Mouse (Mus musculus) hindbrain, embryonic 15.5 days (tissue): ENCODE measurements around the gene Dnajc12. TPM values are rescaled to one million over a fixed set of nuclear protein-coding genes. Genes with fewer than 3 reads are reported as not detected.
"Not testable (repeated sequence)": the region's sequence is repeated elsewhere in the genome, so short reads cannot be mapped to it uniquely, and the experiment has no call there.

ENCODE experiments used
- ATAC-seq: fragments of 200-750 bp; cut with Nextera tagmentation; 2 replicates; pipeline ENCODE4 v1.8.0; 2017; ENCODE audit warnings: low read depth, moderate number of reproducible peaks, moderate TSS enrichment; ENCODE audit not compliant: low FRiP score
- H3K27ac ChIP-seq: fragments of 300-500 bp; sonication (generic); replicated peaks from 2 replicates; pipeline ENCODE4 v1.5.1; 2015; ENCODE audit warnings: mild to moderate bottlenecking, inconsistent platforms
- H3K27me3 ChIP-seq: fragments of 300-500 bp; sonication (generic); 2 replicates; pipeline ENCODE4 v1.6.1; 2015; ENCODE audit warnings: control low read depth, inconsistent platforms
- H3K36me3 ChIP-seq: fragments of 300-500 bp; sonication (generic); 2 replicates; pipeline ENCODE4 v1.6.1; 2015; ENCODE audit warnings: control low read depth, inconsistent platforms
- H3K4me1 ChIP-seq: fragments of 300-500 bp; sonication (generic); replicated peaks from 2 replicates; pipeline ENCODE4 v1.6.1; 2015; ENCODE audit warnings: control low read depth, inconsistent platforms
- H3K4me2 ChIP-seq: fragments of 300-500 bp; sonication (generic); 2 replicates; pipeline ENCODE4 v1.6.1; 2015; ENCODE audit warnings: moderate library complexity, mild to moderate bottlenecking, inconsistent platforms
- H3K4me3 ChIP-seq: fragments of 300-500 bp; sonication (generic); 2 replicates; pipeline ENCODE4 v1.5.1; 2015; ENCODE audit warnings: mild to moderate bottlenecking, inconsistent platforms
- H3K9ac ChIP-seq: fragments of 300-500 bp; sonication (generic); 2 replicates; pipeline ENCODE4 v1.6.1; 2015; ENCODE audit warnings: inconsistent platforms
- H3K9me3 ChIP-seq: fragments of 300-500 bp; sonication (generic); 2 replicates; pipeline ENCODE4 v1.6.1; 2016; ENCODE audit warnings: control low read depth, inconsistent platforms
- WGBS: fragments of 180-500 bp; shearing (Covaris S2); methylation state at CpG from one replicate; pipeline ENCODE4 v1.1.7; 2015; 5-methylcytosine and 5-hydroxymethylcytosine counted together
- polyA plus RNA-seq: library from polyadenylated mRNA; unstranded; fragments of >200 nt; fragmentation: Nextera tagmentation; extraction: Ambion mirVana; gene quantifications from 2 replicates; pipeline ENCODE4 v1.2.1, GENCODE M21; 2015

Gene Dnajc12
- polyA plus RNA-seq, 1 experiment from 2014 or later = 22.0 TPM

DNA sequence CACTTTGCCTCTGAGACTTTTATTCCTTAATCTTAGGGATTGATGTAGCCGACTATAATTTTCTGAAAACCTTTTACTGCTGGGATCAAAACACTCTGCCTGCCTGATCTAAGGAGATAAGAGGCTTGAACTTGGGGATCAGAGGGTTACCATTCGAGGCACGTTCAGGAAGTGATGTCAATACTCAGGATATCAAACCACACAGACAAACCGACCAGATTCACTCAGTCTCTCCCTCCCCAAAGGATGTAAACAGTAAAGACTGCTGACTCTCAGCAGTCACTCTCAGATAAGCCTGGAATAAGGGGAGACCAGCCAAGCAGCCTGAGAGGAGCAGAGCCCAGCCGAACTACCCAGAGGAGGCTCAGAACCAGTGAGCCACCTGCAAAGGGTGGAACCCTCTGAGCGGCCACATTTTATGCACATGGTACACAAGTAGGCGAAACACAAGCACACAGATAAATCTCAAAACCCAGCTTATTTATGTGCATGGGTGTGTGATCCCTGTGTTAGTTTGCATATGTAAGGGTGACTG, 57.5 kb downstream of the Dnajc12 start:
- ATAC-seq = no peak
- no peak overlapping the region for H3K9ac ChIP-seq
- WGBS = 79% methylated on average over 7 of the region's 7 CpGs
- H3K36me3 ChIP-seq = no peaks in the 10 kb centered on the region
- no peak overlapping the region for H3K4me2 ChIP-seq
- H3K27me3 ChIP-seq = no peaks in the 10 kb centered on the region
- H3K27ac ChIP-seq = no peak overlapping the region
- H3K4me1 ChIP-seq = no peaks in the 10 kb centered on the region
- H3K9me3 ChIP-seq = no peaks in the 10 kb centered on the region
- H3K4me3 ChIP-seq = no peak overlapping the region

DNA sequence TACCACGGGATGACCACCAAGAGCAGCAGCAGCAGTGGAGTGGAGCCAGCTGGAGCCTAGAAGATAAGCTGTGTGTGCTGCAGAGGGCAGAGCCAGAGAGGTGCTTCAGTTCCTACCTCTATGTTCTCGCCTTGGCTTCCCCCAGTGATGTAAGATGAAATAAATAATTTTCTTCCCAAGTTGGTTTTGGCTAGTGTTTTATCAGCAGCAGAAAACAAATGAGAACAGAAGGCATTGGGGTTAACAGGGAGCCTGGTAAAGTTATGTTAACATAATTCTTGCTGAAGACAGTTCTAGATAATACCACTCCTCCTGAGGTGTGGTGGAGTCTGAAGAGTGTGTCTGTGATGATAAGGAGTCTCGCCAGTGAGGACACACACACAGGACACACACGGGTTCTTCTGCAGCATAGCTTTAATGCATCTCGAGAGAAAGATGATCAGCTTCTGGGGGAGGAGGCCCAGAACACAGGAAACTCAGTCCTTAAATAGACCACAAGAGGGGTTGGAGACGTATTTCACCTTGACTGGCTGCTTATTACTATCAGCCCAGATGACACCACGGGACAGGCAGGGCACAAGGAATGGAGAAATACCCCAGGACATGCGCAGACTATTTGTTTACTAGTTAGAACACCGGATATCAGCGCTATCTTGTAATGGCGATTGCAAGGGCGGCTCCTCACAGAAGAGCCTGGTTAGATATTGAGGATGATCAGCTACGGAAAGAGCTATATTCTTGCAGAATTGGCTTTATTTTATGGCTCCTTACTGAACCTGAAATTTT, 62.6 kb downstream of the Dnajc12 start:
- H3K4me3 ChIP-seq, H3K9me3 ChIP-seq, H3K4me2 ChIP-seq, H3K27me3 ChIP-seq, H3K36me3 ChIP-seq, H3K4me1 ChIP-seq, H3K9ac ChIP-seq, H3K27ac ChIP-seq, ATAC-seq: not testable (repeated sequence)
- WGBS = 93% methylated on average over 13 of the region's 13 CpGs

DNA sequence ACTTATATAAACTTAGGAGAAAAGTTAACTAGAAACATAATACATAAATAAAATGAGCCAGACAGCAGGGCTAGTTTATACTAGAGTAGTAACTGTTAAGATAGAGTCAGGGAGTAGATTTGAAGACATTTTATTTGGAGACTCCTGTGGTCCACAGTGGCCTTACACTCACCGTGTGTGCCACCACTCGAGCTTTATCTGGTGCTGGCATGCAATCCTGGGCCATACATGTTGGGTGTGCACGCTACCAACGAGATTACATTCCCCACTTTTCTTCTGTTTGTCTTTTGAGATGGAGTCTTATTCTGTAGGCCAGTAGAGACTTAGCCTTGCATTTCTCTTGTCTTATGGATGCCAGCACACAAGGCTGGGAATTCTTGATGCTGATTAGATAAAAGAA, 71.7 kb downstream of the Dnajc12 start:
- H3K4me3 ChIP-seq = no peak overlapping the region
- H3K36me3 ChIP-seq = no peaks in the 10 kb centered on the region
- no peaks in the 10 kb centered on the region for H3K9me3 ChIP-seq
- ATAC-seq = no peak
- H3K27ac ChIP-seq = no peak overlapping the region
- H3K4me1 ChIP-seq = no peaks in the 10 kb centered on the region
- H3K9ac ChIP-seq = no peak overlapping the region
- H3K4me2 ChIP-seq = no peak overlapping the region
- WGBS = 98% methylated on average over 4 of the region's 4 CpGs
- no peaks in the 10 kb centered on the region for H3K27me3 ChIP-seq

DNA sequence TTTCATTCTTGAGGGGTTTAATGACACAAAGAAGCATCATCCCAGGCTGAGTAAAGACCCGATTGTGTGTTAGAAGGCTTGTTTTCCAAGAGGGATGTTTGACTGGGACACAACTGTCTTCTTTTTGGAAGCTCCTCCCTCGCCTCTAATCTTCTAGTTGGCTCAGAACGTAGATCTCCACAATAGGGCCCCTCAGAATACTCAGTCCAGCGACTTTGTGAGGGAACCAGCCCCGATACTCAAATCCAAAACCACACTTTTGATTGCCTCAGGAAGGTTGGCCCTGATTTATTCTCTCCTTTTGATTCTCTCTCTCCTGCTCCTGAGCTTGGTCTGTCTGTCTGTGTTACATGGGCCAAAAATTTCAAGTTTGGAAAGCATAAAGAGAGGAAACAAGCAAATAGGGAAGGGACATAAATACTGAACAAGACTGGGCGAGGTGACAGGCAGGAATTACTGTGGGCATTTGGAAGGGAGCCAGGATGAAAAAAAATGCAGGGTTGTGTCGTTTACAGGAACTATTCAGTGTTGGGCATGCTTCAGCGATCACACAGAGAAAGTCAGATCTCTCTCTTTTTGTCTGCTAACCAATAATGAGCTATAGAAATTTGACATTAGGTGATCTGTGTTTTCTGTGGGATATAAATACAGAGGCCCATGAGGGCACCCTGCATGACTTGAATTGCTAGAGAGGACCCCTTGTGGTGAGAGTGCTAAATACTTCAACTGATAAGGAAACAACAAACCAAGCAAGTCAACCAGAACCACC, 73.1 kb downstream of the Dnajc12 start:
- Histone ChIP-seq H3K4me3 (no peak overlapping the region), H3K9ac (no peak overlapping the region), H3K9me3 (no peaks in the 10 kb centered on the region), H3K27ac (peak overlapping the region; percentile 51; the same call in 1 of the 2 replicates), H3K4me2 (no peak overlapping the region), H3K36me3 (no peaks in the 10 kb centered on the region), H3K27me3 (no peaks in the 10 kb centered on the region), H3K4me1 (no peaks in the 10 kb centered on the region)
- ATAC-seq = peak; percentile 54; the same call in 1 of the 2 replicates
- WGBS = 30% methylated on average over 8 of the region's 8 CpGs

DNA sequence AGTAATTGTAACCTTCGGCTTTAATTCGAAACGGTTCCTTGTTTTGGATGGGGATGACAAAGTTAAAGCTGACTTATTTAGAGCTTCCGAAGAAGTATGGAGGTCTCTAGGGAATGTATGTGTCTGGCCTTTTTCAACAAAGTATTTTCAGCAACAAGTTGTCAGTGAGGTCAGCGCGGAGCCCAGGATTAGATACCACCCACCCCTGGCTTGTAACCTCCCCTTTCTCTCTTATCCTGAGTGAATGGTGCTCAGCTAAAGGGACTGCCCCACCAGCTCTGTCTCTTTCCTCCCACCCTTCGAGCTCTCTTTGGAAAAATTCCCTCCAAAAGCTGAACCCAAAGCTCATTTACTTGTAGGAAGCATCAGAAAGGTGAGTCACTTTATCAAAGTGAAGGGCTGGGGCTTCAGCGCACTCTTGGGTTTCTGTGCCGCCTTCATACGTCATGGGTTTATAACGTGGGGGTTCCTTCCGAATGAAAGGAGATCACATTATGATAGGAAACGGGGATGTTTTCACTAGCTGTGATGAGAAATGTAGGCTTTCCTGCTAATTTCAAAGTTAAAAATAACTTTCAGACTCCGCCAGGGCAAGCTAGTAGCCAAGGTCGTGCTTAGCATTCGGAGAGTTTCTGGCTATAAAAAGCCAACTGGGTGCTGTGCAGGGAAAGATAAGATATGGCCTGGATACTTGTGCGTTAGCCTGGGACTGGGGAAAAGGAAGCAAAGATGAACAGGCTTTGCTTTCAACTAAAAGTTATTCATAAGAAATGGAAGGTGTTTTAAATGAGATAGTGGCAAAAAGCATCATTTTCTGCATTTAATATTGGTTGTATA, 75.3 kb downstream of the Dnajc12 start:
- no peaks in the 10 kb centered on the region for H3K4me1 ChIP-seq
- no peak for ATAC-seq
- H3K36me3 ChIP-seq = no peaks in the 10 kb centered on the region
- no peaks in the 10 kb centered on the region for H3K9me3 ChIP-seq
- H3K9ac ChIP-seq = no peak overlapping the region
- WGBS = 79% methylated on average over 17 of the region's 17 CpGs
- H3K4me2 ChIP-seq = no peak overlapping the region
- H3K27me3 ChIP-seq = no peaks in the 10 kb centered on the region
- no peak overlapping the region for H3K27ac ChIP-seq
- no peak overlapping the region for H3K4me3 ChIP-seq

Other genes with a start within 250 kb of the Dnajc12 start
- gene Mypn, start 178.5 kb upstream of the Dnajc12 start, polyA plus RNA-seq = 0.77 and 0.90 TPM in 2 replicates
- gene Herc4, start 138.6 kb upstream of the Dnajc12 start, polyA plus RNA-seq = 27.5 and 28.0 TPM in 2 replicates
- gene Sirt1, start 739 bp upstream of the Dnajc12 start, polyA plus RNA-seq = 4.6 and 5.0 TPM in 2 replicates
- not detected in 2 replicates for gene Gm7075, start 39.3 kb downstream of the Dnajc12 start, polyA plus RNA-seq
- 1.7 and 1.8 TPM in 2 replicates for gene Ctnna3, start 47.7 kb downstream of the Dnajc12 start, polyA plus RNA-seq